Mouse (Mus musculus): ENCODE measurements around the gene Psmd6. TPM values are rescaled to one million over a fixed set of nuclear protein-coding genes. Genes with fewer than 3 reads are reported as not detected.

Psmd6 gene
- 132 and 154 TPM in 2 replicates for polyA plus RNA-seq (2021; fragmentation: Nextera tagmentation)
- long read RNA-seq, experiment 1, transcript Psmd6-201 (8 exons, 1,387 nt) = major isoform, 445 of 490 reads
- long read RNA-seq, experiment 1, partial matches to known transcripts = 24 of 490 reads
- long read RNA-seq, experiment 1, other reads (novel, unspliced or antisense) = 21 of 490 reads
- long read RNA-seq, experiment 2, transcript Psmd6-201 (8 exons, 1,387 nt) = major isoform, 165 of 190 reads
- long read RNA-seq, experiment 2, partial matches to known transcripts = 16 of 190 reads
- long read RNA-seq, experiment 2, other reads (novel, unspliced or antisense) = 6 of 190 reads

GRCm38 (mm10) chr14:14120230-14121096 lies at the start of gene Psmd6:
Psmd6 (minus strand) TSS chr14:14120984.

Other genes with a start within 250 kb of the Psmd6 start
- not detected in 2 replicates for gene Gm281, start 206.5 kb downstream of the Psmd6 start, polyA plus RNA-seq (2021; fragmentation: Nextera tagmentation)
- 1.2 and 2.5 TPM in 2 replicates for gene Atxn7, start 159.5 kb downstream of the Psmd6 start, polyA plus RNA-seq (2021; fragmentation: Nextera tagmentation)
- 129 and 131 TPM in 2 replicates for gene Thoc7, start 159.1 kb downstream of the Psmd6 start, polyA plus RNA-seq (2021; fragmentation: Nextera tagmentation)
- not detected in 2 replicates for gene Olfr720, start 65.9 kb upstream of the Psmd6 start, polyA plus RNA-seq (2021; fragmentation: Nextera tagmentation)
- not detected in 2 replicates for gene Olfr31, start 201.8 kb upstream of the Psmd6 start, polyA plus RNA-seq (2021; fragmentation: Nextera tagmentation)
- 0.22 and 0.78 TPM in 2 replicates for gene Il3ra, start 225.3 kb upstream of the Psmd6 start, polyA plus RNA-seq (2021; fragmentation: Nextera tagmentation)

Measured in left cerebral cortex, adult 6 months (tissue).